Mouse (Mus musculus): ENCODE data around the gene Frmpd1. TPM values are rescaled to one million over a fixed set of nuclear protein-coding genes. Genes with fewer than 3 reads are reported as not detected.
A peak's percentile ranks its signal among the peaks of the same experiment; 100 is the strongest.

The Frmpd1 gene
- total and polyA plus RNA-seq, 3 experiments: 0.23 to 0.47 TPM; not detected in 1

DNA sequence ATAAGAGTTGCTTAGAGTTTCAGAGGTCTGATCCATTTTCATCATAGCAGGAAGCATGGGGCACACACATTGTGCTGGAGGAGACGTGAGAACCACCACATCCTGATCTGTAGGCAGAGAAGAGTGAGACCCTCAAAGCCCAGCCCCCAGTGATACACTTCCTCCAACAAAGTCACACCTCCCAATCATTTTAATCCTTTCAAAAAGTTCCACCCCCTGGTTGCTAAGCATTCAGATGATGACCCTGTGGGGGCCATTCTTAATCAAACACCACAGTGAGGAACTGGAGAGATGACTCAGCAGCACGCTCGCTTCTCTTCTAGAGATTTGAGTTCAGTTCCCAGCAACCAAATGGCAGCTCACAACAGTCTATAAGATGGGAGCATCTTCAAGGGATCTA lies 147.8 kb downstream of the Frmpd1 start:
- DNase-seq (ENCODE audit: low read depth, low spot score): peak; percentile 78
- H3K36me3 ChIP-seq (ENCODE audit: control insufficient read depth in 1 of 2, insufficient read depth in 2 of 2, low read length in 2 of 2): peaks cover 0 to 7% of the 10 kb centered on the region in 2 experiments; a peak in 2 of 4 replicates
- no peak overlapping the region for H3K27ac ChIP-seq (ENCODE audit: control insufficient read depth, low read depth, low read length)
- H3K9ac ChIP-seq (ENCODE audit: control insufficient read depth, low read depth, low read length, poor library complexity, severe bottlenecking): no peak overlapping the region
- H3K79me2 ChIP-seq (ENCODE audit: control insufficient read depth, insufficient read depth, low read length, poor library complexity): no peaks in the 10 kb centered on the region
- TF ChIP-seq MYB (IDR thresholded peaks at IDR 0.05; ENCODE audit: low read depth, low read length): no peak
- no peak for TF ChIP-seq ZNF384 (IDR thresholded peaks at IDR 0.05; ENCODE audit: low read depth, low read length)
- no peak for TF ChIP-seq NRF1 (IDR thresholded peaks at IDR 0.05; ENCODE audit: insufficient read depth, low read depth, low read length, poor library complexity, severe bottlenecking)
- no peak for TF ChIP-seq TCF12 (IDR thresholded peaks at IDR 0.05; ENCODE audit: low read depth, low read length)
- TF ChIP-seq UBTF (IDR thresholded peaks at IDR 0.05; ENCODE audit: borderline replicate concordance, insufficient read depth, low read depth, low read length): no peak
- no peak for TF ChIP-seq GATA1 (IDR thresholded peaks at IDR 0.05; ENCODE audit: low read depth, low read length)
- no peak for TF ChIP-seq ELF1 (IDR thresholded peaks at IDR 0.05; ENCODE audit: low read depth, low read length)
- TF ChIP-seq MXI1 (IDR thresholded peaks at IDR 0.05; ENCODE audit: low read depth, low read length): no peak
- no peak for TF ChIP-seq RCOR1 (IDR thresholded peaks at IDR 0.05; ENCODE audit: low read depth, low read length)
- TF ChIP-seq HCFC1 (IDR thresholded peaks at IDR 0.05; ENCODE audit: low read depth, low read length): no peak
- TF ChIP-seq ZC3H11A (IDR thresholded peaks at IDR 0.05; ENCODE audit: low read depth, low read length): no peak
- no peak for TF ChIP-seq JUND (IDR thresholded peaks at IDR 0.05; ENCODE audit: low read depth, low read length)
- no peak for TF ChIP-seq POLR2AphosphoS2 (IDR thresholded peaks at IDR 0.05; ENCODE audit: low read length)
- no peak for TF ChIP-seq ZKSCAN1 (IDR thresholded peaks at IDR 0.05; ENCODE audit: low read depth, low read length)
- TF ChIP-seq SIN3A (IDR thresholded peaks at IDR 0.05; ENCODE audit: low read length): no peak
- TF ChIP-seq MAFK (IDR thresholded peaks at IDR 0.05; ENCODE audit: borderline replicate concordance, low read depth, low read length): no peak
- TF ChIP-seq TAL1 (IDR thresholded peaks at IDR 0.05; ENCODE audit: low read length): no peak
- TF ChIP-seq SMC3 (IDR thresholded peaks at IDR 0.05; ENCODE audit: low read depth, low read length): no peak
- TF ChIP-seq EP300 (IDR thresholded peaks at IDR 0.05; ENCODE audit: low read depth in 1 of 2, low read length in 2 of 2): no peak
- H3K27me3 ChIP-seq (ENCODE audit: control insufficient read depth in 1 of 2, insufficient read depth in 2 of 2, low read length in 2 of 2): peaks cover 0 to 5% of the 10 kb centered on the region in 2 experiments; a peak in 3 of 4 replicates
- 0 out of 4 replicates have a peak, but pooled peaks cover 0 to 8% of the 10 kb centered on the region in 2 experiments for H3K4me1 ChIP-seq (ENCODE audit: control insufficient read depth in 1 of 2, insufficient read depth in 2 of 2, low read length in 2 of 2)
- no peaks in the 10 kb centered on the region for H3K9me3 ChIP-seq (replicated peaks; ENCODE audit: insufficient read depth, low read length)
- no peak overlapping the region for H3K4me3 ChIP-seq (ENCODE audit: control insufficient read depth in 1 of 2, insufficient read depth in 1 of 2, low read depth in 2 of 2, low read length in 2 of 2)

Other genes with a start within 250 kb of the Frmpd1 start
- 27.3 and 43.0 TPM in 2 replicates for gene Grhpr, start 203.5 kb upstream of the Frmpd1 start, total RNA-seq (2012; rRNA removed)
- 10 to 100 TPM in 1 of 2 experiments, not detected in 1; 76.4 TPM for gene Grhpr, start 203.5 kb upstream of the Frmpd1 start, polyA plus RNA-seq (2012; ENCODE audit: insufficient read depth in 1 of 2, insufficient read length in 2 of 2, low read depth in 1 of 2, low replicate concordance in 2 of 2, missing spikeins in 1 of 2)
- gene Zbtb5, start 172.5 kb upstream of the Frmpd1 start, total RNA-seq (2012; rRNA removed): 7.8 and 9.1 TPM in 2 replicates
- 10 to 100 TPM in 1 of 2 experiments, not detected in 1; 10.2 TPM for gene Zbtb5, start 172.5 kb upstream of the Frmpd1 start, polyA plus RNA-seq (2012; ENCODE audit: insufficient read depth in 1 of 2, insufficient read length in 2 of 2, low read depth in 1 of 2, low replicate concordance in 2 of 2, missing spikeins in 1 of 2)
- gene Polr1e, start 166.3 kb upstream of the Frmpd1 start, total RNA-seq (2012; rRNA removed): 35.4 and 40.8 TPM in 2 replicates
- gene Polr1e, start 166.3 kb upstream of the Frmpd1 start, polyA plus RNA-seq (2012; ENCODE audit: insufficient read depth in 1 of 2, insufficient read length in 2 of 2, low read depth in 1 of 2, low replicate concordance in 2 of 2, missing spikeins in 1 of 2): 10 to 100 TPM in 1 of 2 experiments, not detected in 1; 51.5 TPM
- gene Fbxo10, start 100.3 kb upstream of the Frmpd1 start, total RNA-seq (2012; rRNA removed): 2.0 and 2.2 TPM in 2 replicates
- 1 to 10 TPM in 1 of 2 experiments, not detected in 1; 6.5 TPM for gene Fbxo10, start 100.3 kb upstream of the Frmpd1 start, polyA plus RNA-seq (2012; ENCODE audit: insufficient read depth in 1 of 2, insufficient read length in 2 of 2, low read depth in 1 of 2, low replicate concordance in 2 of 2, missing spikeins in 1 of 2)
- gene Tomm5, start 76.8 kb upstream of the Frmpd1 start, total RNA-seq (2012; rRNA removed): 545 and 639 TPM in 2 replicates
- 100 to 1,000 TPM in 1 of 2 experiments, not detected in 1; 309 TPM for gene Tomm5, start 76.8 kb upstream of the Frmpd1 start, polyA plus RNA-seq (2012; ENCODE audit: insufficient read depth in 1 of 2, insufficient read length in 2 of 2, low read depth in 1 of 2, low replicate concordance in 2 of 2, missing spikeins in 1 of 2)
- 9.6 and 9.9 TPM in 2 replicates for gene Trmt10b, start 112.3 kb downstream of the Frmpd1 start, total RNA-seq (2012; rRNA removed)
- gene Trmt10b, start 112.3 kb downstream of the Frmpd1 start, polyA plus RNA-seq (2012; ENCODE audit: insufficient read depth in 1 of 2, insufficient read length in 2 of 2, low read depth in 1 of 2, low replicate concordance in 2 of 2, missing spikeins in 1 of 2): 10 to 100 TPM in 1 of 2 experiments, not detected in 1; 19.7 TPM
- gene Dcaf10, start 157.2 kb downstream of the Frmpd1 start, total RNA-seq (2012; rRNA removed): 7.6 and 8.1 TPM in 2 replicates
- 10 to 100 TPM in 1 of 2 experiments, not detected in 1; 10.7 TPM for gene Dcaf10, start 157.2 kb downstream of the Frmpd1 start, polyA plus RNA-seq (2012; ENCODE audit: insufficient read depth in 1 of 2, insufficient read length in 2 of 2, low read depth in 1 of 2, low replicate concordance in 2 of 2, missing spikeins in 1 of 2)
- gene Exosc3, start 157.9 kb downstream of the Frmpd1 start, total RNA-seq (2012; rRNA removed): 174 and 184 TPM in 2 replicates
- 100 to 1,000 TPM in 1 of 2 experiments, not detected in 1; 166 TPM for gene Exosc3, start 157.9 kb downstream of the Frmpd1 start, polyA plus RNA-seq (2012; ENCODE audit: insufficient read depth in 1 of 2, insufficient read length in 2 of 2, low read depth in 1 of 2, low replicate concordance in 2 of 2, missing spikeins in 1 of 2)
- gene Slc25a51, start 223.9 kb downstream of the Frmpd1 start, total RNA-seq (2012; rRNA removed): 43.8 and 47.6 TPM in 2 replicates
- 100 to 1,000 TPM in 1 of 2 experiments, 10 to 100 TPM in 1; 47.5 to 395 TPM for gene Slc25a51, start 223.9 kb downstream of the Frmpd1 start, polyA plus RNA-seq (2012; ENCODE audit: insufficient read depth in 1 of 2, insufficient read length in 2 of 2, low read depth in 1 of 2, low replicate concordance in 2 of 2, missing spikeins in 1 of 2)

Measured in MEL (cell line).